Mouse (Mus musculus): Measurements from ENCODE around the gene Invs. TPM values are rescaled to one million over a fixed set of nuclear protein-coding genes. Genes with fewer than 3 reads are reported as not detected.

Invs gene
- total and polyA plus RNA-seq, 3 experiments = 2.5 to 2.7 TPM; not detected in 1

DNA sequence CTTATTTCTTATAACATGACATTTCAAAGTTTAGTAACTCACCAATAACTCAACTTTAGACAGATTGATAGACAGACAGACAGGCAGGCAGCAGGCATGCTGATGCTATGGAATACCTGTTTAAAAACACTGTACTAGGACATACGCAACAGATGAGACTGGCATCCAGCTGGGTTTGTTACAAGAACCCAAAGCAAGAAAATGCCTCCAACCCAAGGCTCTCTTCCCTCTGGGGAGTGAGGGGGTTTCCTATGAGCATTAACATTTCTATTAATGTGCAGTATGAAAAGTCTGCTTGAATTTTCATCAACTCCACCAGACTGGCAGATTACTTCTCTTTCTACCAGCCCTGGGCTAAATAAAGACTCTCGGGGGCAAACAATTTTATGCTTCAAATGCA is 35.3 kb upstream of the Invs start:
- TF ChIP-seq ETS1 (IDR thresholded peaks at IDR 0.05; ENCODE audit: low read depth, low read length) = no peak
- no peak for TF ChIP-seq POLR2AphosphoS5 (IDR thresholded peaks at IDR 0.05; ENCODE audit: borderline replicate concordance, low read depth, low read length)
- TF ChIP-seq ZNF384 (IDR thresholded peaks at IDR 0.05; ENCODE audit: low read depth, low read length) = no peak
- no peak for TF ChIP-seq ELF1 (IDR thresholded peaks at IDR 0.05; ENCODE audit: low read depth, low read length)
- TF ChIP-seq NRF1 (IDR thresholded peaks at IDR 0.05; ENCODE audit: insufficient read depth, low read depth, low read length, poor library complexity, severe bottlenecking) = no peak
- no peak for TF ChIP-seq HCFC1 (IDR thresholded peaks at IDR 0.05; ENCODE audit: low read depth, low read length)
- no peak for TF ChIP-seq KAT2A (conservative IDR thresholded peaks at IDR 0.05; ENCODE audit: low read depth, low read length)
- no peak for TF ChIP-seq TCF12 (IDR thresholded peaks at IDR 0.05; ENCODE audit: low read depth, low read length)
- TF ChIP-seq USF1 (IDR thresholded peaks at IDR 0.05; ENCODE audit: low read depth, low read length) = no peak
- Histone ChIP-seq H3K79me2 (ENCODE audit: control insufficient read depth, insufficient read depth, low read length, poor library complexity) (peaks cover 5% of the 10 kb centered on the region), H3K27ac (ENCODE audit: control insufficient read depth, low read depth, low read length) (no peak overlapping the region), H3K27me3 (ENCODE audit: control insufficient read depth in 1 of 2, insufficient read depth in 2 of 2, low read length in 2 of 2) (no peaks in the 10 kb centered on the region), H3K4me3 (ENCODE audit: control insufficient read depth in 1 of 2, insufficient read depth in 1 of 2, low read depth in 2 of 2, low read length in 2 of 2) (no peak overlapping the region), H3K9ac (ENCODE audit: control insufficient read depth, low read depth, low read length, poor library complexity, severe bottlenecking) (no peak overlapping the region), H3K4me1 (ENCODE audit: control insufficient read depth in 1 of 2, insufficient read depth in 2 of 2, low read length in 2 of 2) (peaks cover 0 to 12% of the 10 kb centered on the region in 2 experiments; a peak in 2 of 4 replicates), H3K36me3 (ENCODE audit: control insufficient read depth in 1 of 2, insufficient read depth in 2 of 2, low read length in 2 of 2) (peaks cover 0 to 14% of the 10 kb centered on the region in 2 experiments), H3K9me3 (replicated peaks; ENCODE audit: insufficient read depth, low read length) (no peaks in the 10 kb centered on the region)
- no peak for DNase-seq (ENCODE audit: low read depth, low spot score)

- no peaks in the 10 kb centered on the region for H3K9me3 ChIP-seq (replicated peaks; ENCODE audit: insufficient read depth, low read length)
- peaks cover 0 to 31% of the 10 kb centered on the region in 2 experiments; a peak in 3 of 4 replicates for H3K36me3 ChIP-seq (ENCODE audit: control insufficient read depth in 1 of 2, insufficient read depth in 2 of 2, low read length in 2 of 2)
- no peak for DNase-seq (ENCODE audit: low read depth, low spot score)
- no peak overlapping the region for H3K27ac ChIP-seq (ENCODE audit: control insufficient read depth, low read depth, low read length)
- H3K4me3 ChIP-seq (ENCODE audit: control insufficient read depth in 1 of 2, insufficient read depth in 1 of 2, low read depth in 2 of 2, low read length in 2 of 2) = no peak overlapping the region
- H3K9ac ChIP-seq (ENCODE audit: control insufficient read depth, low read depth, low read length, poor library complexity, severe bottlenecking) = no peak overlapping the region
- H3K27me3 ChIP-seq (ENCODE audit: control insufficient read depth in 1 of 2, insufficient read depth in 2 of 2, low read length in 2 of 2) = no peaks in the 10 kb centered on the region
- peaks cover 11 to 15% of the 10 kb centered on the region in 2 experiments for H3K4me1 ChIP-seq (ENCODE audit: control insufficient read depth in 1 of 2, insufficient read depth in 2 of 2, low read length in 2 of 2)
- H3K79me2 ChIP-seq (ENCODE audit: control insufficient read depth, insufficient read depth, low read length, poor library complexity) = peaks cover 11% of the 10 kb centered on the region; the same call in 1 of the 2 replicates
- no peak for TF ChIP-seq HCFC1 (IDR thresholded peaks at IDR 0.05; ENCODE audit: low read depth, low read length)
These were observed 26.3 kb upstream of the Invs start for GRCm38 (mm10) chr4:48253266-48253665.

DNA sequence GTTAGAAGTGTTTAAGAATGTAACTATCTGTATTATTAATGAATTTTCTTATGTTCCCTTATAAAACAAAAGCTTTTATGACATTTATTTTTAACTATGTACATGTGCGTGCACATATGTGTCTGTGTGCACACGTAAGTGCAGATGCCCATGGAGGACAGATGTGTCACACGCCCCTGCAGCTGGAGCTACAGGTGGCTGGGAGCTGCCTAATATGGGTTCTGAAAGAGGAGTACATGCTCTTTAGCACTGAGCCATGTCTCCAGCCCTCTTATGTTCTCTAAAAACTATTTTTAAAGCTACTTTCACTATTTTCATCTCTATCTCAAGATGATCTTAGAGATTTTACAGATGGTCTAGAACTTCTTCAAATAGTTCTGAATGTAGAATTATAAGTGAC is 21.5 kb upstream of the Invs start:
- peaks cover 0 to 32% of the 10 kb centered on the region in 2 experiments; a peak in 3 of 4 replicates for H3K36me3 ChIP-seq (ENCODE audit: control insufficient read depth in 1 of 2, insufficient read depth in 2 of 2, low read length in 2 of 2)
- H3K4me3 ChIP-seq (ENCODE audit: control insufficient read depth in 1 of 2, insufficient read depth in 1 of 2, low read depth in 2 of 2, low read length in 2 of 2) = no peak overlapping the region
- H3K27me3 ChIP-seq (ENCODE audit: control insufficient read depth in 1 of 2, insufficient read depth in 2 of 2, low read length in 2 of 2) = no peaks in the 10 kb centered on the region
- TF ChIP-seq TCF12 (IDR thresholded peaks at IDR 0.05; ENCODE audit: low read depth, low read length) (no peak), CHD2 (IDR thresholded peaks at IDR 0.05; ENCODE audit: low read length) (no peak), MYC (IDR thresholded peaks at IDR 0.05; ENCODE audit: low read depth, low read length) (no peak), POLR2AphosphoS2 (IDR thresholded peaks at IDR 0.05; ENCODE audit: low read length) (no peak), MYB (IDR thresholded peaks at IDR 0.05; ENCODE audit: low read depth, low read length) (no peak), RCOR1 (IDR thresholded peaks at IDR 0.05; ENCODE audit: low read depth, low read length) (no peak), SMC3 (IDR thresholded peaks at IDR 0.05; ENCODE audit: low read depth, low read length) (no peak), ELF1 (IDR thresholded peaks at IDR 0.05; ENCODE audit: low read depth, low read length) (no peak), POLR2A (IDR thresholded peaks at IDR 0.05; ENCODE audit: control insufficient read depth in 1 of 2, insufficient read depth in 1 of 2, low read depth in 1 of 2, low read length in 2 of 2, poor library complexity in 1 of 2) (no peak), MAZ (IDR thresholded peaks at IDR 0.05; ENCODE audit: low read depth, low read length) (no peak), USF2 (IDR thresholded peaks at IDR 0.05; ENCODE audit: borderline replicate concordance in 1 of 2, insufficient read depth in 1 of 2, low read depth in 1 of 2, low read length in 2 of 2) (no peak), SIN3A (IDR thresholded peaks at IDR 0.05; ENCODE audit: low read length) (no peak), BHLHE40 (IDR thresholded peaks at IDR 0.05; ENCODE audit: borderline replicate concordance, low read depth, low read length) (no peak)
- no peak for DNase-seq (ENCODE audit: low read depth, low spot score)
- H3K27ac ChIP-seq (ENCODE audit: control insufficient read depth, low read depth, low read length) = no peak overlapping the region
- H3K4me1 ChIP-seq (ENCODE audit: control insufficient read depth in 1 of 2, insufficient read depth in 2 of 2, low read length in 2 of 2) = peaks cover 11 to 15% of the 10 kb centered on the region in 2 experiments
- peaks cover 14% of the 10 kb centered on the region for H3K79me2 ChIP-seq (ENCODE audit: control insufficient read depth, insufficient read depth, low read length, poor library complexity)
- no peak overlapping the region for H3K9ac ChIP-seq (ENCODE audit: control insufficient read depth, low read depth, low read length, poor library complexity, severe bottlenecking)
- H3K9me3 ChIP-seq (replicated peaks; ENCODE audit: insufficient read depth, low read length) = no peaks in the 10 kb centered on the region
